Mouse (Mus musculus) kidney, postnatal 4 days (tissue): ENCODE measurements around the gene Rgma.

Experiments
- DNase-seq, 2 experiments: peaks; one replicate each; pipeline ENCODE4 v3.0.0; 2021; ENCODE audit warnings: mixed read lengths in 2 of 2

The Rgma gene

DNA sequence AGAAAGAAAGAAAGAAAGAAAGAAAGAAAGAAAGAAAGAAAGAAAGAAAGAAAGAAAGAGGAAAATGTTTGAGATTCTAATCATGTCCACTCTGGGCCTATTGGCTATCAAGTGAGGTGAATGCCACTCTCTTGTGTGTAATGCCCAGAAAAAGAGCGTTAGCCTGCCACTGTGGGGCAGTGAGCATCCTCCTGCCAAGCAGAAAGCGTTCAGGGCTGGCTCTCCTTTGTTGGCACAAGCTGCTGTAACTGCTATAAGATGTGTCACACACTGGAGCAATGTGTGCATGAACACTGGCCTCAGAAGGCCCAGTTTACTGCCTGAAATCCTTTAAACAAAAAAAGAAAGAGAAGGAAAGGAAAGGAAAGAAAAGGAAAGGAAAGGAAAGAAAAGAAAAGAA lies 26.8 kb downstream of the Rgma start:
- no peak for DNase-seq

DNA sequence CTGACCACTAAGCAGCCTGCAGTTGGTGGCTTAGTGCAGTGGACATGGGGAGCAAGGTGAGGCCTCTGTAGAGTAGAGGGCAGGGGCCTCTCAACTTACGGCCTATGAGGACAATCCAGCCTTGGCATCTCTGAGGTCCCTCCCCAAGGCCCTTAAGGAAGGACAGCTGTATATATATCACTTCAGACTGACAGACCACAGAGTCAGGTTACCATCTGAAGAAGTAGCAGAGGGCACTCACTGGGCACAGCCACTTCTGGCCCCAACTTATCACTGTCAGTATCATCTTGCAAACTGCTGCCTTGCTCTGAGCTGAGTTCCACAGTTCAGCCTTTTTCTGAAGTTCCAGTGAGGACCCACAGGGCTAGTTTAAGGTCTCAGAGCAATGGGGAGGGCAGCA lies 27.4 kb downstream of the Rgma start:
- no peak for DNase-seq

DNA sequence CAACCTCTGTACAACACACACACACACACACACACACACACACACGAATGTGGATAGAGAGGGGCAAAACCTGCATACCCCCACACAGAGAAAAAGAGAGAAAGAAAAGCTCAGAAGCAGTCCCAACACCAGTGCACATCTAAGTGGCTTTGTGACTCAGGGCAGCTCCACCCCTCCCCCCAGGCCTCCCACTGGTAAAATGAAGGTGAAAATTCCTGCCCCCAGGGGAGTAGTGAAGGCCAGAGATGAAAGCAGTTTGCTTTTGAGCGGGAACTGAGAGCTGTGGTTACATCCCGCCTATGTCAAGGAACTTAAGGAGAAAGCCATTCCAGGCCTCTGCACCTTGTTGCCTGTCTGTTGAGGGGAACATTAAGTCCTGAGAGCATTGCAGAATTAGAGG lies 28.2 kb downstream of the Rgma start:
- DNase-seq = no peak

DNA sequence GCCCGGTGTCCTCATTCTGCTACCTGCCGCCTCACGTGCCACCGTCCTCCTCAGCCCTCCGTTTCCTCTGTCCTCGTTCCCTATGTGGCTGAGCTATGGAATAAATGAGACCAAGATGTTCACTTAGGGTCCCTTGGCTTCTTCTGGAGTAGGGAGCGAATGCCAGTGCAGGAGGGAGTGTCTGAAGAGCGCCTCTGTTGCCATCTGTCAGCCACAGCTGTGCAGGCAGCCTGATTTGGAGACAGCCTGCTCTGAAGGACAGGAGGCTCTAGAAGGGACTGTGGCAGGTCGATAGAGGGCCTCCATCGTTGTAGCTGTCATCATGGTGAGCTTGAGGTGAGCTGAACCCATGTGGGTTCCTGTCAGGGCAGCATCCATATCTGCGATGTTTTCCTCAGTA lies 30.2 kb downstream of the Rgma start:
- no peak for DNase-seq

DNA sequence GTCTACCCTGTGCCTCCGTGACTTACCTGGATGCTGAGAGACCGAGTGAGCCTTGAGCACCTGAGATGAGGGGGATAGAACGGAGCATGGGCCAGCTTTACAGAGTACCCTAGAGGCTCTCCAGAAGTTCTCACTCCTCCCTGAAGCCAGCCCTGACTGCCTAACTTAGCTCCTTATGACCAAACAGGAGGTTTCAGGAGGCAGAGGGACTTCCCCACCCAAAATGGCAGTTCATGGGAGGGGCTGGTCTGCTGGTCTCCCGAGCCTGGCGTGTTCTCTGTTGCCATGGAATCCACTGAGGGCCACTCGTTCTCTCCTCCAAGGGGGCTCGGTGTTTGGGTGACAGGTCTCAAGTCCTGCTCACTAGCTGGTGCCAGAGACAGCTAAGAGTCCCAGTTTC lies 36.2 kb downstream of the Rgma start:
- no peak for DNase-seq

DNA sequence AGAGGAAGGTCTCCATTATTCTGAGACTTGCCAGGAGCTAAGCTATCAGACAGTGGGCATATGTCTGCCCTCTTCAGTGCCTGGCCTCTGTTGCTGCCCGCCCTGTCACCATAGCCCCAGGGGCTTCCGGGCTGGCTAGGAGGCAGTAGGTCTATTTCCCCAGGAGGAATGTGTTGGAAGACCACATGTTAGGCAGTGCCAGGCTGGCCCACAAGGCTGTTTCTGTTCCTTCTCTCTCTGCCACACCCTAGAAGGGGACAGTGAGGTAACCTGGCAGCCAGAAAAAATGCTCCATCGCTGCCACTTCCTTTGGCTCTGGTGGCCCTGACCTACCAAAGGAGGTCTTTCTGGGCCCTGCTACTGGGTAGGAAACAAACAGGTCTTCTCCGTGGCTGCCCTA lies 36.7 kb downstream of the Rgma start:
- no peak for DNase-seq

DNA sequence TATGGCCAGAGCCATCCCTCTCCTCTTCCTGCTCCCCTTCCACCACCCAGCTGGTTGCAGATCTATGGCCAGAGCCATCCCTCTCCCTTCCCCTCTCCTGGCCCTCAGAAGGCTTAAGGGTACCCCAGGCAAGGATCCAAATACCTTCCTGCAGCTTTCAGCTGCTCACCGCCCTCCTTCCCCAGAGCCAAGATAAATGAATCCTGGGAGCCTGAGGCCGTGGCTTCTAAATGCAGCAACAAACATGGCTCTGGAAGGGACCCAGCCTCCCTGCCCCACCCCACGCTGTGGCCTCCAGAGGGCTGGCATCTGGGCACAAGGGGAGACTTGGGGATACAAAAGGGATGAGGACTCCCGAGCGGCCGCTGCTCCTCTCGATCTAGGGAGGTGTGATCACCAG lies 37.1 kb downstream of the Rgma start:
- DNase-seq = no peak

DNA sequence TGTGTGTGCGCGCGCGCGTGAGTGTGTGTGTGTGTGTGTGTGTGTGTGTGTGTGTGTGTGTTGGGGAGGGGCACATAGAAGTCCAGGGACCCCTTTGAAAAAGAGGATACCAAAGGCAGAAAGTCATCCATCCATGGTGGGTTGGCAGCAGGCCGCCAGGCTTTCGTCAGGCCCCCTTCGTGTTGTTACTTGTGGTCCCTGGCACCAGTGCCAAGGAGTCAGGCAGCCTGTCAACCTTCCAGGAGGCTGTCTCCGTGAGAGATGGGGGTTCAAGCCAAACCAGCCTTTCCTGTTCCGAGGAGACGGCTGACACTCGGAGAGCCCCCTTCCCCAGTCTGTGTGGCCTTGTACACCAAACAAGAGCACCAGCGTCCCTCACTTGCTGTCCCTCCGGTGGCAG lies 38.9 kb downstream of the Rgma start:
- DNase-seq = no peak

DNA sequence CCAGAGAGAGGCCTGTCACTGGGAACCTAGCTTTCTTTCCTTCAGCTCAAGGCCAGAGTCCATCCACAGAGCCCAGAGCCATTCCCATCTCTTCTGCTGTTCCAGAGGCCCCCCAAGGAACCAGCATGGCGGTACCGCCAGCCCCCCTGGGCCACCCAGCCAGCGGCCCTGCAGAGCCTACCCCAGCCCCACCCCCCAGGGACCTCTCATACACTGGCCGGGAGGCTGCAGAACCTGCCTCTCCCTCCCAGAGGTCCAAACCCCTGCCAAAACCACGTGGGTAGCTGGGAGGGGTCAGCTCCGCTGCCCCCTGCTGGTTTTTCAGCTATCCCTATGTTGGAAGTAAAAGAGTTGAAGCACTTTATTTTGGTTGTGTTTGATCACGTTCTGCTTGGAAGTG lies 44.1 kb downstream of the Rgma start:
- peak; percentile 53 to 55 for DNase-seq

DNA sequence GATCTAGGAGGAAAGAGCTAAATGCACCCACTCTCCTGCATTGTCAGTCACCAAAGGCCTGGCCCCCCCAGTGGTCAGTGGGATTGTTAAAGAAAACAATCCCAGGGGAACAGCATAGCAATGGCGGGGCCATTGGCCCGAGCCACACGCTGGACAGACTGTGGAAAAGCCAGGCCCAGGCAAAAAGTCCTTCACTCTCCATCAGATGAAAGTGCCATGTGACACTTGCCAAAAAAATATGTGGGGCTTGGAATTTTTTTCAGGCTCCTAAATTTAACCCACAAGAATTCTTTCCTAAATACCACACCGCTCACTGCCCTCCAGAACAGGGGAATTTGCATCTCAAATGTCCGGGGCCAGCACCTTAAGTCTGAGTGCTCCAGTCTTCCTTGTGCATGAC lies 45.5 kb downstream of the Rgma start:
- DNase-seq = no peak

DNA sequence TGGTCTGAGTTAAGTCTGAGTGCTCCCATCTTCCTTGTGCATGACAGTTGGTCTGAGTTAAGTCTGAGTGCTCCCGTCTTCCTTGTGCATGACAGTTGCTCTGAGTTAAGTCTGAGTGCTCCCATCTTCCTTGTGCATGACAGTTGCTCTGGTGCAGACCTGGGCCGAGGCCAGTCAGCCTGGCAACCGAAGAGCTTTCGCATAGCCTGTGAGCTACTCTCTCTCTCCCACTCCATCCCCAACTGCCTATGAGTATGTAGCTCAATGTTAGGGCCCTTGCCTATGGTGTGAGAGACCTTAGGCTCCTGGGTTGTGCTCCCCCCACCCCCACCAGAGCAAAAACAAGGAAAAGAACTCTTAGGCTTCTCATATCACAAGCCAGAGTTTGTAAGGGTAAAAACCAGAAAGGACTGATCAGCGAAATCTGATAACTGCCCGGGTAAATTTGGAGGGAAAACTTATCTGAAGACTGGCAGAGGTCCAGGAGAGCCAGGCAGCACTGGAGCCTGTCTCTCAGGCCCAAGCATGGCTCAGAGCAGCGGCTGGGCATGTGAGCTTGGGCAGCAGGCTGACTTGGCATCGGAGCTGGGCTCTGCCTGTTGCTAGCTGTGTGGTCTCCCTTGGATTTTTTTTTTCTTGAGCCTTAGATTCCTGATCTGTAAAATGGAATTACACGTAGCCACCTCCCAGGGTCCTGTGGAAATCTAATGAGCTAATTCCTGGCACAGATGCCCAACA lies 46.1 kb downstream of the Rgma start:
- no peak for DNase-seq

DNA sequence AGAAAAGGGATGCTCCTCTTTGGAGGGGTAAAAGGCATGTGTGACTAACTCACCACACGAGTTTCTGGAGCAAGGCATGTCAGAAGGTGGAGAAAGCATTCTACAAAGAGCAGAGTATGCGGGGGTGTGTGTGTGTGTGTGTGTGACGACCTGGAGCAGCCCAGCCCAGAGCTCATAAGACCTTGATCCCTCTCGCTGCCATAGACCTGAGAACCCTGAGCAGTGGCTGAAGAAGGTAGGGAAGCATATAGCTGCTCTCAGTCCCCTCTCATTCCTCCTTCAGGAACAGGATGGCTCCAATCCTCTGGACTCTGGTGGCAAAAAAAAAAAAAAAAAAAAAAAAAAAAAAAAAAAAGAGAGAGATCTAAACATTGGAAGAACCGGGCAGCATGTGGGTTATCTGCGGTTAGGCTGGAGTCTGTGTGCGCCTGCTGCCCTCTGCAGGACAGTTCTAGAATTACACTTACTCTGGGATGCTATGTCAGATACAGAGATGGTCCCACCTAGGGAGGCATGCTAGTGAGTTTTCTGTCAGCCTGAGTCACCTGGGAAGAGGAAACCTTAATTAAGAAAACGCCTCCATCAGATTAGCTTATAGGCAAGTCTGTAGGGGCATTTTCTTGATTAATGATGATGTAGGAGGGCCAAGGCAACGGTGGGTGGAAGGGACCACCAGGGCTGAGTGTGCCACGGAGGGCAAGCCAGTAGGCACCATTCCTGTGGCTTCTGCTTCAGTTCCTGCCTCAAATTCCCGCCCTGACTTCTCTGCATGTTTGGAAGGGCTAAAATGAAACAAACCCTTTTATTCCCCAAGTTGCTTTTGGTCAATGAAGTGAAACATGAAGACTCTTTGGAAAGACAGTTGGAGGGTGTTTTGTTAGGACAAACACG lies 47.2 kb downstream of the Rgma start:
- peak; percentile 80 to 86 for DNase-seq

DNA sequence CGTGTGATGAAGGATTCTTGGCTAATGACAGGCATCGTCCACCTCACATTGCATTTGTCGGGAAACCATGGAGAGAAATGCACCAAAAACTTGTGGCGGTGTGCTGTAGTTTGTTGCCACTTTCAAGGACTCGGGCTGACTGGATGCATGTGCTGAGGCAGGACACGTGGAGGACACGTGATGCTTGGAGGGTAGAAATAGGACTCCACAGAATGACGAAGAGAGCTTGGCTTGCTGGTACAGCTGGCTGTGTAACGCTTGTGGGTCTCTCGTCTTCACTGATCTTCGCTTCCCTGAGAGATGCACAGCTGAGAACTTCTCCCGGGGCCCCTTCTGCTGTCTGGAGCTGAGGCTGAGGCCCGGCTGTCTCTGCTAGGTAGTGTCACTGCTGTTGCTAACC lies 47.9 kb downstream of the Rgma start:
- DNase-seq = no peak

DNA sequence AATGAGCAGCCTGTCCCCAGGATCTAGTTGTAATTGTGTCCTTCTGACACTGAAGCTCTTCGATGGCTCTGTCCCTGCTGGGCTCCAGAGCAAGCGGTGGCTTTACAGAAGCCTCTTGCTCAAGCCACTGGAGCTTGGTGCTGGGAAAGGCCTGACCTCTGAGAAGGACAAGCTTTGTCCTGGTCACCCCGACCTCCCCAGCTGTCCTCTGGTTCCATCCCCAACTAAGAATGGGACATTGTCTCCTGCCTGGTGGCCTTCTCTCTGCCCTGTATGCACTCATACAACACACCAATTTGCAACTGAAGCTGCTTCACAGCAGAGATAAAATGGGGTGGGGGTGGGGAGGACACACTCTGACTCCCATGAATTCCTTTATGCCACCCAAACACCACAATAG lies 48.9 kb downstream of the Rgma start:
- DNase-seq = no peak

DNA sequence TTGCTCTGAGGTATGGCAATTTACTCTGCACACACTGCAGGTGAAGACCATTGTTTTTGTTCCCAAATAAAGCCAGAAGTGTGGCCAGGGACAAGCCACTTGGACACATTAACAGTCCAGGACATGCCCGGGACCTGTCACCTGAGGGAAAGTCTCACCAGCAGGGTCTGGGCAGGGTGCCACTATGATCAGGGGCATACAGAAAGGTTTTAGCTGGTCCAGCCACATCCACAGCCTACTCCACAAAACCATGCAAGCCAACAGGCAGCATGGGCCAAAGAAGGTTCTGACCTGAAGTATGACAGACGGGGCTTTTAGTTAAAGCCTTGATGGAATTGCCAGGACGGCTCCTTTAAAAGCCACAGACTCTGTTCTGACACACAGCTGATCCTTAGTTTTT lies 49.4 kb downstream of the Rgma start:
- DNase-seq = peak; percentile 31 to 43

DNA sequence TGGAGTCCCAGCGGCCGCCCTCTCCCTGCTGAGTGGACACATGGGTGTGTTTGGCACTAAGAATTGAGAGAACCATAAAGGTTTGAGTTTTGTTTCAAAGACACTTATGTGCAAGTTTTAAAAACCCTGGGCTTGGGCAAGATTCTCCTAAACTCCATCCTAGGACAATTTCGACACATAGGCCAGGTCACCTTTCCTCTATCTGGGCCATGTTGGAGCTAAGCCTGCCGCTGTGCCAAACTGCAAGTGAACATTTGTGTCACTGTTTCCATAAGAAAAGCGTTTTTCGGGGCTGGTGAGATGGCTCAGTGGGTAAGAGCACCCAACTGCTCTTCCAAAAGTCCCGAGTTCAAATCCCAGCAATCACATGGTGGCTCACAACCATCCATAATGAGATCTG lies 50.1 kb downstream of the Rgma start:
- no peak for DNase-seq

DNA sequence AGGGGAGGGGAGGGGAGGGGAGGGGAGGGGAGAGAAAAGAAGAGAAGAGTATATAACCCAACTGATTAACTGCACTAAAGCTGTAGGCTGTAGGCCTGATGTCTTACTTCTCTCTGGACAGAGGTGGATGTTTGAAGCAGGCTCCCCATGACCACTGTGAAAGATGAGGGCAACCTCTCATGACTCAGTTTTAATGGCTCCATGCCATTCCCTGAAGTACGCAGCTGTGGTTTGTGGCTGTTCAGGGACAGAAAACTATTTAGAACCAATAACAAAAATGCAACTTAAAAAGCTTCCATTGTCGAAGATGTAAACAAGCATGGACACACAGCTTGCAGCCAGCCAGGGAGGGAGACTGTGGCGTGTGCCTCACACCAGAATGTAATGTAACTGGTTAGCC lies 50.9 kb downstream of the Rgma start:
- no peak for DNase-seq

DNA sequence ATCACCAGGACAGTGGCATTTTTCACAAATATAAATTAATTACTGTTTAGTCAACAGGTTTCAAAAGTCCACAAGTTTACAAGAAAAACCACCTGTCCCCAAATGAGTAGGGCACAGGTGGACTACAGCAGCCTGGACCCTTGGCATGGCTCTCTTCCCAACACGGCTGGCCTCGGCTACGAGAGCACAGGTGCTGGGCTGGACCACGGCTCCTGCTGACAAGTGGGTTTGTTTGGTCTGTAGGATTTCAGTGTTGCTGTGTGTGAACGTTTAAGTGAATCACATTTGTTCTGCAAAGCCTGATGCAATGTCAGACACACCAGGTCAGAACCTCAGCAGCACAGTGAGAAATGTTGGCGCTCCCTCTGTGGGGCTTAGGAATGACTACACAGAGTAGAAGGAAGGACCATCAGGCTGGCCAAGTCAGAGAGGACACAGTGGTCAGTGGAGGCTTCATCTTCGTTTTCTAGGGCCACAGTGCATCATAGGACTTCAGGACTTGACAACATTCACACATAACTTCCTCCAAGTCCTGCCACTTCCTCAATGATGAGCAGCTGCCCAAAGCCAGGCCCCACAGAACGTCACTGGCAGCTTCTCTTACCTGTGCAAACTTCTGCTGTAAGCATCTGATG lies 51.6 kb downstream of the Rgma start:
- no peak for DNase-seq

DNA sequence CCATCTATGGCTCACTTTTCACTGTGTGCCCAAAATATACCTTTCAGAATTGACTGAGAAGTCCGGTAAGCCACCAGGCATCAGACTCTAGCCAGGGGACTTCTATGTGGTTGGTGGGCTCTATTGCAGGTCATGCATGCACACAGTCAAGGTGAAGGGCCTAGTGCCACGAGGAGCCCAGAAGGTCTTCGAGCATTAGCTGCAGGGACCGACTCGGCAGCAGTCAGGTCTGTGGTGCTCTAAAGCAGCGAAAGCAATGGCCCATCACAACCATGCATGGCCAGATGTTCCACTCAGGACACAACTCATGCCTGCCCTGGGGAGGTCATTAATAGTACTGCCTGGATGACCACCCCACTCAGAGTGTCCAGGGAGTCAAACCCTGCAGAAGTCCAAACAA lies 52.5 kb downstream of the Rgma start:
- no peak for DNase-seq

DNA sequence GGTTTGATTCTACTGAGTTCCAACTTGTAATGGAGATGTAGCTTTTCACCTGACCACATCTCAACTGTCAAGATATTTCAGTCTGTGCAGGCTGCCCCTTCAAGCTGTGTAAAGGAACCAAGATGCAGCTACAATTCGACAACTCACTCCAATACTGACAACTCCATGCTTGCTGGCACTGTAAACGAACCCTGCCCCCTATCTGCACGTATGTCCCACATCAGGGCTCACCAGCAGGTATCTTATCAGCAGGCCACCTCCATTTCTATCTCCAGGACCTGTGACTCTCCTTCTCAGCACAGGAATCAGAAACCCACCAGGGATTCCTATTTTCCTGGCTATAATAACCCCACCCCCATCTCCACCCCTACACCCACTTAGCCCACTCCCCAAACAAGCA lies 53.2 kb downstream of the Rgma start:
- DNase-seq = no peak

DNA sequence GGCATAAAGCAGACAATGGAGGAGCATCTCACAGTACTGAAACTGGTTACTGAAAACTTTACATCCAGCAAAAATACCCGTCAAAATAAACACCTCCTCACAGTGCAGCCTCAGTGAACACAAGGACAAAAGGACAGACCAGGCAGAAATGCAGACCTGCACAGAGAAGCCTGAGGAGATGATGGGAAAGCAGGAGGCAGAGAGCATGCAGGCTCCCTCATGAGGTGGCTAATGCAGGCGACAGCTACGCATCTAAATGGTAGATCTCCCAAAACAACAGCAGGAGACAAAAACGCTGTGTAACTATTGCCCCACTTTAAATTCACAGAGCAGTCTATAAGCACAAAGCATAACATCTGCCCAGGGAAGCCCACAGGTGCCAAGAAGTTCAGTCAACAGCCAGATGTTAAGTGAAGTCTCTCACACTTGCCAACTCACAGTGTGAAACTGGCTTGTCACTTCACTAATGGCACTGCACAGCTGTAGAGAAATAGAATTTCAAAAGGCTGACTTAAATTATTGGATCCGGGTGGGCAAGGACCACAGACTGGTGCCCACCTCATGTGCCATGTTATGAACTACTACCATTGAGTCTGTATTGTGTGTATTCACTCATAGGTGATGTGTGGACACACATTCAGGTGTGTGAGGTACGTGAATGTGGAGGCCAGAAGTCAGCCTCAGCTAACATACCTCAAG lies 58.5 kb downstream of the Rgma start:
- DNase-seq = no peak

DNA sequence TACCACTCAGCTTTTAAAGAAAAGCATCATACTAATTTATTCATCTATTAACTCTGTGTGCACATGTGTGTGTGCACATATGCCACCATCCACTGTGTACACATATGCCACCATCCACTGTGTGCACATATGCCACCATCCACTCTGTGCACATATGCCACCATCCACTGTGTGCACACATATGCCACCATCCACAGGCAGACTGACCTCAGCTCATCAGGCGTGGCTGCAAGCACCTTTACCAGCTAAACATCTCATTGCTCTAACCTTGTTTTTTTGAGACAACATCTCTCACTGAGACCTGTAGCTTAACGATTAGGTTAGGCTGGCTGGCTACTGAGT lies 59.0 kb downstream of the Rgma start:
- DNase-seq = no peak

DNA sequence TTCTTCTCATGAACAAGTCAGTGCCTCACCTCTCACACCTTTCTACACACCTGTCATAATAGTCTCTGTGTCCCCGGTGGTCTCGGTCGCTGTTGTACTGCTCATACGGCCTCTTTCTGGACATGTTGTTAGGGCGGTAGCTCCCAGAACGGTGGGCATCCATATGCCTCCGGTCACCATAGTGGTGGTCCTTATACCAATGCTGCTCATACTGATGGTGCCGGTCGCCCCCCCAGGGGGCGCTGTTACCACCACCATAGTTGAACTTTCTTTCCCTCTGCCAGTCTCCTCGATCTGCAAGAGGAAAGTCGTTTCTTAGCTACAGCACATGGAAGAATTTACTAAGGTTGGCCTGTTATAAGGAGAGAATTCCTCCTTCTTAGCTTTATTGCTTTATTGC lies 60.4 kb downstream of the Rgma start:
- peak; percentile 45 to 58 for DNase-seq

DNA sequence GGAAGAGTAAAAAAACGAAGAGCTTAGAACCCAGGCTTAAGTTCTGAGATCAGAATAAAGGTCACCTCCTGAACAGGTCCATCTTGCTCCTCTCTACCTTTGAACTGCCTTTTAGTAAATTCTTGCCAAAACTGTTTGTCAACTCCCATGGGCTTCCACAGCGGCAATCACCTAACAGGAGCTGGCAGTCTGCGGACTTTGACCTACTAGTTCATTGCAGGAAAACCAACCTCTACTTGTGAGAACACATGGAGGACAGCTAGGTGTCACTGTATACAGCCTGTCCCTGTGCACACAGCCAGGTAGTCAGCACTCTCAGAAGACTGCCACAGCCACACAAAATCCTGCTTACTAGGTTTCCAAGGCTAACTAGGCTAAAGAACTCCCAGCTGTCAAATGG lies 66.5 kb downstream of the Rgma start:
- no peak for DNase-seq
